Mouse (Mus musculus) layer of hippocampus, postnatal 14 days (tissue): ENCODE results near the gene Lrrc59. TPM values are rescaled to one million over a fixed set of nuclear protein-coding genes. Genes with fewer than 3 reads are reported as not detected.

ENCODE experiments used
- DNase-seq, 2 experiments: peaks; one replicate each; pipeline ENCODE4 v3.0.0; 2021 to 2022; ENCODE audit warnings: low spot score in 2 of 2, mixed read lengths in 1 of 2
- long read RNA-seq, 2 experiments: library from polyadenylated mRNA; stranded (forward); transcript quantifications; one replicate each; pipeline ENCODE4 v2.0.0; 2021
- total RNA-seq, 2 experiments: library from RNA; stranded (reverse); gene quantifications; 2 replicates each; pipeline ENCODE4 v1.2.3; 2021

Gene Lrrc59
- 10 to 100 TPM; 74.0 to 75.1 TPM for total RNA-seq
- long read RNA-seq, experiment 1, transcript Lrrc59-201 (7 exons, 2,837 nt), result major isoform, 176 of 187 reads
- long read RNA-seq, experiment 1, partial matches to known transcripts, result 2 of 187 reads
- long read RNA-seq, experiment 1, other reads (novel, unspliced or antisense), result 9 of 187 reads
- long read RNA-seq, experiment 2, transcript Lrrc59-201 (7 exons, 2,837 nt), result major isoform, 156 of 168 reads
- long read RNA-seq, experiment 2, partial matches to known transcripts, result 7 of 168 reads
- long read RNA-seq, experiment 2, other reads (novel, unspliced or antisense), result 5 of 168 reads

DNA sequence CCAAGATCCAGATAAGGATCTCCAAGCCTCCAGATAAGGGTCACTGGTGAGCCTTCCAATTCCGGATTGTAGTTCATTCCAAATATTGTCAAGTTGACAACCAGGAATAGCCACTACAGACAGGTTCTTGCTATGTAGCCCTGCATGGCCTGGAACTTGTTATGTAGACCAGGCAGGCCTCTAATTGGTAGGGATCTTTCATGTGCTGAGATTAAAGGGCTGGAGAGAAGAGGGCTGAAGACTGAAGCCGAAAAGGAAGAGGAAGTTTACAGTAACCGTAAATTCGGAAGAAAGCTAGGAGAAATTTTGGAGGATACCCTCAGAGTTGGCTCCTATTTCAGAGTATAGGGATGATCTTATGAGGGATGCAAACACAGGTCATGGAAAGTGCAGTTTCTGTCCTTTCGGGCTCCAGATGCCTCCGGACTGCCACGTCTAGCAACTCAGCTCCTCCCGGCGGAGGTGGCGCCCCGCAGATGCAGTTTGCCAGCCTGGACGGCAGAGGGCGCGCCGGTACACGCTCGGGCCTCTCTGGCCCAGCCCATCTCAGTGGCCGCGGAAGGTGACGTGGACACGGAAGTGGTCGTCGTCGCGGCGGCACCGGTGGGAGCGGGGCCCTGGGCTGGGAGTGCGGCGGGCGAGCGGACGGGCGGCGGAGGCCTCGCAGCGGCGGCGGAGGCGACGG is at the start of gene Lrrc59:
Gene Lrrc59, plus strand, starts transcription at position 569 of the 685 bp plus-strand sequence.
- DNase-seq, result peak; percentile 94 to 95

DNA sequence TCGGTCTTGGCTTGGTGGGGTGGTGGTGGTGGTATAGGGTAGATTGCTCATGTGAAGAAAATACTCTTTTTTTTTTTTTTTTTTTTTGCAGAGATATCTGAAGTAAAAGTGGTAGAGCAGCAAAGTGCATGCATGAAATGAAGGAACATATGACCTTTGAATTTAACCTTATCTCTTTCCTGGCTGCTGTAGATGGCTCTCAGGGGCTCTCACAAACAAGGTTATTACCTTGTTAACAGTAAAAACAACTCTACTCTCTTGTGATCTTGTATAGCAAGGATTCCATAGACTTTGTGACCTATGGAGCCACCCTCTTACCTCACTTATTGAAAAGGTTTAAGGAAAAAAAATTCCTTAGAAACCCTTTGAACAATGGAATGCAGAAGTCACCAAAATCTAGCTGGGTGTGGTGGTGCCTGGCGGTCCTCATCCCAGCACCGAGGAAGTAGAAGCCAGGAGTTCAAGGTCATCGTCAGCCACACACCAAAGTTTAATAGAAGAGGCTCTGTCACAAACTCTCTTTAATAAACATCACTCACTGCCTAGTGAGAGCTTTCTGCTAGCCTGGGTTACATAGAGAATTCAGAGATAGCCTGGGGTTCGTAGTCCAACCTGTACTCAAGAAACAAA is 49.3 kb upstream of the Lrrc59 start:
- no peak for DNase-seq

DNA sequence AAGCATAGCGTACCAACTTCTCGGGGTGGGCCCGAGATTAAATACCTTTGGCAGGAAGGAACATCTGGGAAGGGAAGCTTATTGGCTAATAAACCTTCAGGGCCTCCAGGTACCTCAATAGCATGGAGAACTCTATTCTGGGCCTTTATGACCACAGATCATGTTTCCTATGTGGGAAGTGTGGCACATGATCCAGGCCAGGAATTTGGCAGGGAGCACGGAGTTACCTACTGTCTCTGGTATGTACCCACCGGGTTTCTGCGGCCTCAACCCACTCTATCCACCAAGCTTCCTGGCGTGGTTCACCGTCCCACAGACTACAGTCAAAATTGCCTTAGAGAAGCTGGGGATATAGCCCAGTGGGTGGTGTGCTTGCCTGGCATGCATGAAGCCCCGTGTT is 44.5 kb upstream of the Lrrc59 start:
- DNase-seq, result no peak

DNA sequence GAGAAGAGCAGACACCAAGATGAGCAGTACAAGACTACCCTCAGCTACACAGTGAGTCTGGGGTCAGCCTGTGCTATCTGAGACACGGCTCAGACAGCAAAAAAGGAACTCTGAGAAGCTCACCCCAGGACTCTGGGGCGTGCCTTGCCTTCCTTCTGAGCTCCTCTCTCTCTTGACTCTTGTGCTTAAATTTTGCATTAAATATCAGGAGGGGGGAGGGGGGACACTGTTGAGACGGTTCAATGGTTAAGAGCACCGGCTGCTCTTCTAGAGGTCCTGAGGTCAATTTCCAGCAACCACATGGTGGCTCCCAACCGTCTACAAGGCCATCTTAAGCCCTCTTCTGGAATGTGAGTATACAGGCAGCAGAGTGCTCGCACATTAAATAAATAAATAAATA is 42.1 kb upstream of the Lrrc59 start:
- DNase-seq, result no peak

DNA sequence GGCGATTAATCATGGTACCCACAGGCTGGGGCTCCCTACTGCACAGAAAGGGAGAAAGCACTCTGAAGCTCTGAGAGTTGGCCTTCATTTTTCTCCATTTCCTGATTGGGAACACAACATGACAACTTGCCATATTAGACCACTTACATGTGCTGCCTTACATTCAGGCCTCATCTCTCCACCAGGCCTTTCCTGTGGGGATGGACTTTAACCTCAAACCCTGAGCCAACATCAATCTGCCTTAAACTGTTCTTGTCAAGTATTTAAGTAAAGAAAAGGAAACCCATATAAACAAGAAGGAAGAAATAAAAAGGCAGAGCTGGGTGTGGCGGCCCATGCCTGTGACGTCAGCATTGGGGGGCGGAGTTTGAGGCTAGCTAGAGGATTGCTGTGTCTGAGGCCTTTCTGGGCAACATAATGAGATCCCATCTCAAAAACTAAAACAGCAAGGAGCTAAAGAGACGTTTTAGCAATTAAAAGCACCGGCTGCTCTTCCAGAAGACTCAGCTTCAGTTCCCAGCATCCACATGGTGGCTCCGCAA is 33.2 kb upstream of the Lrrc59 start:
- no peak for DNase-seq

DNA sequence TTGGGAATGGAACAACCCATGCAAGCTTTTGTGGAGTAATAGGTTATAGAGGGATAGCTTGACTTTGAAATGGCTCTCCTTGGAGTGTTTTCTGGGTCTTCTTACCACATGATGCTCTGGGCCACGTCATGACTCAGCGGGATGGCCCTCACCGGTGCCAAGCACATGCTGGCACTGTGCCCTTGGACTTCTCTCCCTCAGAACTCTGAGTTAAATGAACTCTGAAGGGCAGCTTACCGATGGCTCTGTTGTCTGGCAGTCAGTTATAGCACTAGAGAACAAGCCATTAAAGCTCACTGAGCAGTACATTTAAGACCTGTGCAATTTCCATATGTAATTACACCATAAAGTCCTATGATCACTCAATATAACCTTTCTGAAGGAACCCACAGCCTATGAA is 32.2 kb upstream of the Lrrc59 start:
- no peak for DNase-seq

DNA sequence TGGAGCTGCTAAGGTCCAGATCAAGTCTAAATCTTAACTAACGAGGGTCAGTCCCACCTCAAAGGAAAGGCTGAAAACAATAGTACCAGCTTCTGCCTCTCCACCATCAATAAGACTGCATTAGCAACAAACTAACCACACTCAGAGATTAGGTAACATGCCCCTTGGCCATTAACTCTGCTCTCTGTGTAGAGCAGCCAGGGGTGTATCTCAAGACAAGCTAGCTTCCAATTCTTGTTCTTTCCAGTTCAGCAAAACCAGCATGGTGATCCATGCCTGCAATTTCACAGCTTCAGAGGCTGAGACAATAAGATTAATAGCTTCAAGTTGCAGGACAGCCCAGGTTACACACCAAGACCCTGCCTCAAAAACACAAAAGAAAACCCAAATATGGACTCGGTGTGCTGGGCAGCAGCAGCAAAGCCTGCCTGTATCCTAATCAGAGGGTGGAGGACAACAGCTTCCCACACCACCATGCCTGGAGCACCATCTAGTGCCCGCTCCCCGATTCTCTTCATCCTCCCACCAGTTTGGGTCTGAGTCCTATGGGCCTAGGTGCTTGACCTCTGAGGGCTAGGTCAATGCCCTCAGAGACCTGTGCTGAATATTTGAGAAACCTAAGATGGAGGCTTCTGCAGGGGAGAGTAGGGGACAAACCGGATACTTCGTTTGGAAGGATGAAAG is 31.0 kb upstream of the Lrrc59 start:
- DNase-seq, result no peak

DNA sequence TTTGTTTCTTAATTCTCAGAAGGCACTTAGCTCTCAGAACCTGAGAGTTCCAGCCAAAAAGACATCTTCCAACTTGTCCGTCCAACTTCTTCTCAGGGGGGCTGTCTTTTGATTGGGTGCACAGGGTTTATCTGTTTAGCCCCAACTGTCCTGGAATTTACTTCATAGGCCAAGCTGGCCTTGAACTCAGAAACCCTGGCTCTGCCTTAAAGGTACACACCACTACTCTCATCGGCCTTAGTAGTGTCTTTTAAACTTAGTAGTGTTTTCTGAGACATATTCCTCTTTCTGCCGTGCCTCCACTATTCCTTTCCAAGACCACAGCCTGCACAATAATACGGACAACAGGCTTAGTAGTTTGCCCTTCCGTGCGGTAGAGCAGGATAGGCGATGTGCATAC is 29.1 kb upstream of the Lrrc59 start:
- no peak for DNase-seq

DNA sequence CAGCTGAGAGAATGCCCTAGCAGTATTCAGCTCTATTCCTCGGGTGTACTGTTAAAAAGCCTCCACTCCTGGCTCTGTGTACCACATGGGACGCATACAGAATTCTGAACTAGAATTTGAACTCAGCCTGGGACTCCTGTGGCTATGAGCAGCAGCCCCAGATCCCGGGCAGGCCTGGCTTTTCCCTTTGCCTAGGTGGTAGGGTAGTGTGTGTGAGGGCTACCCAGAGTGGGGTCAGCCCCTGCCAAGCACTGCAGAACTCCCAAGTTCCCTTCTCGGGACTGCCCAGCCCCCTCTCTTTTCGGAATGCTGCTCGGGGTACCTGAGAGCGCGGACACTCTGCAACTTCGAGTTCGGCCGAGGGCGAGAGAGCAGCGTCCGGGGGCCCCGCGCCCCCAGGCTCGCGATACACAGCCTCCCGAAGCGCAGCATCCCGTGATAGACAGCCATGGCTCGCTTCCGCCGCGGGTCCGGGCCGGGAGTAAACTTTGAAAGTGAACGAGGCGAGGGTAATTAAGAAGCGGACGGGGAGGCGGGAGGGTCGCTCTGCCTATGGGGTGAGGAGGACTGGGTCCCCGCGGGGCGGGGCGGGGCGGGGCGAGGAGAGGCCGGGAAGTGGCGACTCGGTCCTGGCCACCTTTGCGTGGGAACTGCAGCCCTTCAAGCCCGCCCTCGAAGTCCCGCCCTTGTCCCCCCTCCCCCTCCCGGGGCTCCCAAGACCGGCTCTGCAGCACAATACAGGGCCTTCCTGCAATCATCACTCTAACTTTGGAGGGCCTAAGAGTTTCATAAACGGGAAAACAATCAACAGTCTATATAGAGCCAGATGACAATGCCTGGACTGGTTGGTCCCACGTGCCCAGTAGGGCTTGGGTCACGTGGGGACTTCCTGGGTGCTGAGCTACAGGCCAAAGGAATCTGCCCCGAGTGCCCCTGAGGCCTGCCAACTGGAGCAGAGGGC is 28.0 kb upstream of the Lrrc59 start, which contains the start of gene Acsf2:
Gene Acsf2, minus strand, starts transcription at position 551 of the 961 bp plus-strand sequence.
- DNase-seq, result peak; percentile 23 to 49

DNA sequence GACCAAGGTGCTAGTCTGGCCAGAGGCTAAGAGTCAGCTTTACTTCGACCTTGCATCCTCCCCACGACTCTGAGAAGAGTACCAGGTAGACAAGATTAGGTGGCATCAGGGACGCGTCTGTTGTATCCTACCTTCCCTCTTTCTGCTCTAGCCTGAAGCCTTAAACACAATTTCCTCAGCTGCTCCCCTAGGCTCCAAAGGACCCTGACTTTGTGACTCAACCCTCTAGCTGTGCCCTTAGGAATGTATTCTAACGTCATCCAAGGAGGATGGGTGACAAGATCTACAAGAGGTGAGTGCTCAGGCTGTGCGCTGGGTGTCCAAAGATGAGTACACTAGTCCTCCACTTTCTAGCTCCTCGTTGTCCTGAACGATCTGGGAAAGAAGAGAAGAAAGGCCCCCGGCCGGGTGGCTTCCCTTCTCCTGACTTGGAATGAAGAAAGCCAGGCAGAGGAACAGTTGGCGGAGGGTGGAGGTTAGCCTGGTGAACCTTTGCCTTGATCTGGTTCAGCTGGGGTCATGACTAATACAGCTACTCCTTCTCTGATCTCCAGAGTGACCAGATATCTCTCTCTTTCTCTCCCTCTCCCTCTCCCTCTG is 27.1 kb upstream of the Lrrc59 start:
- no peak for DNase-seq

DNA sequence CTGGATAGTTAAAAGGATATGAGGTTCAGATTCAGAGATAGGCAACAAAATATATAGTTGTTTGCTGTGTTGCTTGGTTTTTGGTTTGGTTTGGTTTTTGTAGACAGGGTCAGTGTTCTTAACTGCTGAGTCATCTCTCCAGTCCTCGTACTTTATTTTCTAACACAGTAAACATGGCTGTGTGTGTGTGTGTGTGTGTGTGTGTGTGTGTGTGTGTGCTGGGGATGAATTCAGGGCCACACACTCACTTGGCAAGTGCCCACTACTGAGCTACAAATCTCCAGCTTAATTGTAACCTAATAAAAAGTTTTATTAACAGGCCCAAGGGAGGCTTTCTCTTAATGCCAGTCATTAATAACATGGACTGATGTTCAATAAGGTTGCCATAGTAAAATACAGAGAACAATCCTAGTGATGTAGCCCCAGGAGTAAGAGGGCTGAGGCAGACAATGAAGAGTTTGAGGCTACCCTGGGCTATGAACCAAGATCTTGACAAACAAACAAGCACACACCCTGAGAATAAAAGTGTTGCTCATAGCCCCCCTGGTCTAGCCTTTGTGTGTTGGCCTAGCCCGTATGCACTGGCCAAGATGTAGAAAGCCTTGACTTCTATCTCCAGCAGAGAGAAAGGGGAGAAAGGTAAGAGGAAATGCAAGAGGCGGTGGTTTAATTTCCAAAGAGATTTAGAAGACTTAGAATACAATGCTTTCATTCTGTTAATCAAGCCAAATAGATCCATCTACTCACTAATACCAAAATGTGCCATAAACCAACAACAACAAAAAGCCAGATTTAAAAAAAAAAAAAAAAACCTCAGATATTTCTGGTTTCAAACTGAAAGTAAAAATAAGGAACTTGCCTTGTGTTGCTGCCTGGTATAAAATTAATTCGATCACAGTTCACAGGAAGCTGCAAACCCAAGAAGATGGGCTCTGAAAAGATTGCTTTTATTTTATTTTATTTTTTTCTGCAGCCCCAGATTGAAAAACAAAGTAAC is 18.5 kb upstream of the Lrrc59 start:
- no peak for DNase-seq

DNA sequence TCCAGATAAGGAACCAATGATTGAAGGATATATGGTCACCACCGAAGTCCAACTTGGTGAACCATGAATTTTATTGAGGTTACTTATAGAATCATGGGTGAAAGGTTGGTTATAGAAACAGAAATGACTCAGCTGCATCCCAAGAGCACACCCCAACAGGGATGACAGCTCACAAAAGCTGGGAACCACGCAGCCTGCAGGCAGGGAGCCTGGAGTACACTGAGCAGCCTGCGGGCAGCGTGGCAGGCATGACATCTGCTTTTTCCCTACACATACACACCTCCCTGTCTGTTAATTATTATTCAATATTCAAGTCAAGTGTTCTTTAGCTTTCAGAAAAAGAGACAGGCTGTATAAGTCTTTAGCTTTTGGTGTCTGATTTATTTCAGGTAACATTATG is 15.0 kb upstream of the Lrrc59 start:
- no peak for DNase-seq

DNA sequence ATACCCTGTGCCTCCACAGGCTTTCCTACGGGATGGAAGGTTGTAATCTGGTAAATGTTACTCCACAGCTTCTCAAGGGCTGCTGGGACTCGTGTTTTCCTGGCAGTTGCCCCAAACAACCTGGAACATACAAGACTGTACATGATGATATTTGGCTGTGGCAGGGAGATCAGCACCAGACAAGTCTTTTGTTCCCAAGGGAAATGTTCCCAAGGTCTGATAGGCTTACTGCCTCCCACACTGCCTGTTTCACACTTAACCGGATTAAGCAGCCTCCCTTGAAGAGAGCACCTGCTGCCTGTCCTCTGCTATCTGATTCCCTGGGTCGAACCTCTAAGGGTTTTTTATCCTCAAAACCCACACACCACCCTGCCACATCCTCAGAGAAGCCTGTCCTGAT is 14.1 kb upstream of the Lrrc59 start:
- DNase-seq, result no peak

DNA sequence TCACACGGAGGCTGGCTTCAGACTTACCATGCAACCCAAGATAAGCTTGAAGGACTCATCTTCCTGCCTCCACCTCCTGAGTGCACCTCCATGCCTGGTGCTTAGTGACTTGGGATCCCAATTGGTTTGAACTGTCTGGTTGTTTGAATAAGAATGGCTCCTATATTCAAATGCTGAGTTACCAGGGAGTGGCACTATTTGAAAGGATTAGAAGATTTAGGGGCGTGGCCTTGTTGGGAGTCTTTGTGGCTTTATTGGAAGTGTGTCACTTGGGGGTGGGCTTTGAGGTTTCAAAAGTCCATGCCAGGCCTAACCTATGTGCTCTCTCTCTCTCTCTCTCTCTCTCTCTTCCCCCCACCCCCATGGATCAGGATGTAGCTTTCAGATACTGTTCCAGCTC is 11.9 kb upstream of the Lrrc59 start:
- DNase-seq, result no peak

DNA sequence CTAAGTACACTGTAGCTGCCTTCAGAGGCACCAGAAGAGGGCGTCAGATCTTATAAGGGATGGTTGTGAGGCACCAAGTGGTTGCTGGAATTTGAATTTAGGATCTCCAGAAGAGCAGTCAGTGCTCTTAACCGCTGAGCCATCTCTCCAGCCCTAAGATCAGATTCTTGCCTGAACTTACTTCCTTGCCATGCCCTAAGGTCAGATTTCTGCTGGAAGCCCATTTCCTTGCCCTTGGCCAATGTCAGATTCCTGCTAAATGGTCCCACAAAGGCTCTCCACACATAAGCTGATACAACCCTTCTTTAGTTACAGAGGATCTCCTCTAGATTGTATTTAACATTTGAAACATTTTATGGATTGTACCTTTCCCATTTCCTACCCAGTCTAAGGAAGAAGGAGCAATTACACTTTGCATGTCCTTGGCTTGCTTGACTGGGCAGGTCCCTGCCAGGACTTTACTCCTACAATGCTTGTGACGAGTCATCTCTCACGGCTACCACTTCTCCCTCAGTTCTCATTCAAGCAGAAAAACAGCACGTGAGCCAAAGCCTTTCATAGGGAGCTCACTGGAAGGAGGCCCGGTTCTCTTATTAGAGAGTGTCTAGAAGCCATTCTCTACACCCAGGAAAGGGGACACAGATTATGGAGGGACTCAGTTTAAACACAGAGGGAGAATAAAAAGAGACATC is 8.7 kb upstream of the Lrrc59 start:
- DNase-seq, result no peak

DNA sequence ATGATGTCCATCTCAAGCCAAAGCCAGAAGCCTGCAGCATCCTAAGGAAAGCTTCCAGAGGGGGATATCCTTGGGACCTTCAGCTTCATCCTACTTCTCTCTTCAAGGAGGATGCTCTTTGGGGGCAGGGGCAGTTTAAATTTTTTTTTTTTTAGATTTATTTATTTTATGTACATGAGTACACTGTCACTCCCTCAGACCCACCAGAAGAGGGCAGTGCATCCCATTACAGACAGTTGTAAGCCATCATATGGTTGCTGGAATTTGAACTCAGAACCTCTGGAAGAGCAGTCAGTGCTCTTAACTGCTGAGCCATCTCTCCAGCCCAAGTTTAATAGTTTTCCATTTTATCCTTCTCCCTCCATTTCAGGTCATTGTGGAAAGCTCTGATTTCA is 8.1 kb upstream of the Lrrc59 start:
- DNase-seq, result no peak

DNA sequence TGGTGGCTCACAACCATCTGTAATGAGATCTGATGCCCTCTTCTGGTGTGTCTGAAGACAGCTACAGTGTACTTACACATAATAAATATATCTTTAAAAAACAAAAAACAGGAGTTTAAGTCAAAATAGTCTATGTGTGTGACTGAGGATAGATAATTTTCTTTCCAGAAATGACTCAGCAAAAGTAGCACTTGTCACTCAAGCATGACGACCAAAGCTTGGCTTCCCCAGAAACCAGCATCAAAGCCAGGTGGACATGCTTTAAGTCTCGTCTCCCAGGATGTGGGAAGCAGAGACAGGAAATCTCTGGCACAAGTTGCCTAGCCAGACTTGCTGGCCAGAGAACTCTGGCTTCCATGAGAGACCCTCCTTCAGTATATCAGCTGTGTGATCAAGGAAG is 7.4 kb upstream of the Lrrc59 start:
- DNase-seq, result no peak

DNA sequence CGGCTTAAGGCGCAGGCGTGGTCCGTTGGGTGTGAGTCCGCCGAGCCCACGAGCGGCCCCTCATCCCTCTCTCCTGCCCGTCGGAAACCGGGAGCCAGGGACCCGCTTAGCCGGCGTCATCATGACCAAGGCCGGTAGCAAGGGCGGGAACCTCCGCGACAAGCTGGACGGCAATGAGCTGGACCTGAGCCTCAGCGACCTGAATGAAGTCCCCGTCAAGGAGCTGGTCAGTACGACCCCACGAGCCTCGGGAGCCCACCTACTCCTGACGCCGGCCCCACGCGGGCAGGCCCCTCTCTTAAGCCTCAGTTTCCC is 274 bp downstream of the Lrrc59 start:
- no peak for DNase-seq
